Mouse (Mus musculus) layer of hippocampus, postnatal 10 days (tissue): Measurements from ENCODE around the gene Tufm. TPM values are rescaled to one million over a fixed set of nuclear protein-coding genes. Genes with fewer than 3 reads are reported as not detected.

Source experiments
- DNase-seq, 2 experiments: peaks; one replicate each; pipeline ENCODE4 v3.0.0; 2021; ENCODE audit warnings: low spot score in 2 of 2
- long read RNA-seq: library from polyadenylated mRNA; stranded (forward); transcript quantifications from one replicate; pipeline ENCODE4 v2.0.0, GENCODE M21; 2023
- total RNA-seq, 2 experiments: library from RNA; stranded (reverse); gene quantifications; 2 replicates each; pipeline ENCODE4 v1.2.3; 2021

Gene Tufm
- 100 to 1,000 TPM in 1 of 2 experiments, 10 to 100 TPM in 1; 88.2 to 106 TPM for total RNA-seq
- long read RNA-seq, transcript Tufm-201 (10 exons, 1,679 nt), result major isoform, 48 of 57 reads
- long read RNA-seq, partial matches to known transcripts, result 6 of 57 reads
- long read RNA-seq, other reads (novel, unspliced or antisense), result 3 of 57 reads

DNA sequence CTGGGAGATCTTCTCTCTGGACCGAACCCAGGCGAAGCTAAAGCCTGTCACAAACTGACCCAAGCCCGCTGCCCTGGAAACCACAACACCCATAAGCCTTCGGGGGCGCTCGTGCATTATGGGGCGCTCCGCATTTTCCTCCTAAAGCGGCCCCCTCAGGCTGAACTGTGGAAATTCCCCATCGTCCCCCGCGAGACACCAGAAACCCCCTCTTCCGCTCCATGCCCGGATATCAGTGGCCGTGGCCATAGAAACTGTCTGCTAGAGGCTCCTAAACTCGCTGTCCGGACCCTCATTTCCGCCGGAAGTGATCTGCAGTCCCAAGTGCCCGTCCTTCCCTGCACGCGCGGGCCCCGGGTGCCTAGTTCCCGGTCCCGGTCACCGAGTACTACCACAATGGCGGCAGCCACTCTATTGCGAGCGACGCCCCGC lies at the start of gene Tufm:
Tufm (plus strand) TSS at position 310 of the 432 bp plus-strand sequence.
- peak; percentile 94 to 95 for DNase-seq

DNA sequence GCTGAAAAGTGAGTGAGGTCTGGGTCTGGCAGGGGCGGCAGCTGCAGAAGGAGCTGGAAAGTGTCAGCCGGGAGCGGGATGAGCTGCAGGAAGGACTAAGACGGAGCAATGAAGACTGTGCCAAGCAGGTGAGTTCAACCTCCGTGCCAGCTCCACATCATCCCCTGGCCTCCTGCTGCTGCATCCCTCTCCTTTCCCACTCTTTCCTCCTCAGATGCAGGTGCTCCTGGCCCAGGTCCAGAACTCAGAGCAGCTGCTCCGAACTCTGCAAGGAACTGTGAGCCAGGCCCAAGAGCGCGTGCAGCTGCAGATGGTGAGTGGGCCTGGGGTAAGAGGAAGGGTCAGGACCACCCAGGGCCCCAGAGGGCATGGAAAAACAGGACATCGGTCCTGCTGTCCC lies 47.0 kb upstream of the Tufm start:
- no peak for DNase-seq

DNA sequence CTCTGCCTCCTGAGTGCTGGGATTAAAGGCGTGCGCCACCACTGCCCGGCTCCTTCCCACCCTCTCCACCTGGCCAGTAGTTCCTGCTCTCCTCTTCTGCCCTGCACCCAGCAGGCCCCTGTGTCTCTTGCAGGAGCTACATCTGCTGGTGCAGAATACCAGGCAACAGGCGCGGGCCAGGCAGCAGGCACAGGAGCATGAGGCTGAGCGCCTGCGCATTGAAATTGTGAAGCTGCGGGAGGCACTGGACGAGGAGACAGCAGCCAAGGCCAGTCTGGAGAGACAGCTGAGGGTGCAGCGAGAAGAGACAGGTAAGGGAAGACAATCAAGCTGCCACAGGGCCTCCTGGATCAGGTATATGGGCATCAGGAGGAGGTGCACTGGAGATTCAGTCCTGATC lies 43.2 kb upstream of the Tufm start:
- no peak for DNase-seq

DNA sequence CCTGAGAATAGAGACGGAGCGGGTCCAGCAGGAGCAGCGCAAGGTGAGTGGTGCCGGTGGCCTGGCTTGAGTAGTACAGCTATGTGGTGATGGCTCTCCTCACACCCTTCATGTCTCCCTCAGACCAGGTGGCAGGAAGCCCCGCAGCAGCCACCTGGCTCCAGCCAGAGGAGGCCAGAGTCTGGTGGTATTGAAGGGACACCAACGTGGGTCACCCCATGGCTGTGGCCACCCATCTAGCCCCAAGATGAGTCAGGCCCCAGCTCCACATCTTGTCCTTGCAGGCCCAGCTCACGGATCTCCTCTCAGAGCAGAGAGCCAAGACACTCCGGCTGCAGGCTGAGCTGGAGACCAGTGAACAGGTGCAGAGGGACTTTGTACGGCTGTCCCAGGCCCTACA lies 42.6 kb upstream of the Tufm start:
- no peak for DNase-seq

DNA sequence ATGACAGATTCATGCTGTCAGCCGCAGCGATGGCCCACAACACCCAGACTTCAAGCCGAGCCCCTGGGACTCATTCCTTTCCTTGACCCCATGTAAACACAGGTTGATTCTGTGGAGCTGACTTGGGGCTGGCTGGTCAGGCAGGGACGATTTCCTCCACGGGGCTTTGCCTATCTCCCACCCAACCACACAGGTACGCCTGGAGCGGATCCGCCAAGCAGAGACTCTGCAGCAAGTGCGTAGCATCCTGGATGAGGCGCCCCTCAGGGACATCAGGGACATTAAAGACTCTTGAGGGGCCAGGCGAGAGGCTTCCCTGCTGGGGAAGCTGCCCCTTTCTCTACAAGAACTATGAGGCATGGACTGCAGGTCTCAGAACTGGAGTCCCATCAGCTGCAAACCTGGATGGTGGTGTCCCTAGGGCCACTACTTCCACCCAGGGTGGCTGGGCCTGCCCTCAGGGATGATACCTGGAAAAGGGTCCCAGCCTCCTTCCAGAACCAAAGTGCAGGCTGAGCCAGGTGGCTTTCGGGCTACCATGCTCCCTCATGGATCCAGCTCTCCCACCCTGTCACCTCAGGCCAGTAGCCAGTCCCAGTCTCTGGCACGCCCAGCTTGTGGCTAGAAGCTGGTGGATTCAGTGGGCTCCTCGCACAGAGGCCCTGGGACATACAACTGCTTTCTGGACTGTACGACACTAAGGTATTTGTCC lies 41.9 kb upstream of the Tufm start:
- DNase-seq, result no peak

DNA sequence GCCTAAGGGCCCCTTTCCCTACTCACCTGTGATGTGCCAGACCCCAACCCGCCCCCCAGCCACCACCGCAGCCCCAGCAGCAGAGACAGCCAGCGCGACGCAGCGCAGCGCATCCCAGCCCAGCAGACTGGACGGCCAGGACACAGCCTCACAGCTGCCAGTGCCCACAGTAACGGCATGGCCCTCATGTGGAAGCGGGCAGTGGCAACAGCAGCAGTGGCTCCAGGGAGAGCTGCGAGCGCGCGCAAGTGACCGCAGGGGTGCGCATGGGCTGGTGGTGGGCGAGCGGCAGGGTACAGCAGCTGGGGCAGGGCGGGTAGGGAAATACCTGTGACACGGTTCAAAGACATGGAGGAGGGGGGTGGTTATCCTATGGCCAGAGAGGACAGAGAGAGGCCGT lies 40.9 kb upstream of the Tufm start:
- DNase-seq, result no peak

DNA sequence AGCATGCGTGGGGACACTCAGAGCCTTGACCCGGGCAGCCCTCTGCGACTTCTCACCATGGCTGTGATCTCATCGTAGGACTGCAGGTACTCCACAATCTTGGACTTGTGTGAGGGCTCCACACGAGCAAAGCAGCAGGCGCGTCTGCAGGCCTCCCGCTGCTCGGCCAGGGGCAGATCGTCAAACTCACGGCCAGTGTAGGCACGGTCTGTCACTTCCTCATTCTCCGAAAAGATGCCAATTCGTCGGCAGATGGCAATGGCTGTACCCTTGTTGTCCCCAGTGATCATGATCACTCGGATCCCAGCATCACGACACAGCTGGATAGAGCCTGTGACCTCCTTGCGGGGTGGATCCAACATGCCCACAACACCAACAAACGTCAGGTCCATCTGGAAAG lies 38.7 kb upstream of the Tufm start:
- no peak for DNase-seq

DNA sequence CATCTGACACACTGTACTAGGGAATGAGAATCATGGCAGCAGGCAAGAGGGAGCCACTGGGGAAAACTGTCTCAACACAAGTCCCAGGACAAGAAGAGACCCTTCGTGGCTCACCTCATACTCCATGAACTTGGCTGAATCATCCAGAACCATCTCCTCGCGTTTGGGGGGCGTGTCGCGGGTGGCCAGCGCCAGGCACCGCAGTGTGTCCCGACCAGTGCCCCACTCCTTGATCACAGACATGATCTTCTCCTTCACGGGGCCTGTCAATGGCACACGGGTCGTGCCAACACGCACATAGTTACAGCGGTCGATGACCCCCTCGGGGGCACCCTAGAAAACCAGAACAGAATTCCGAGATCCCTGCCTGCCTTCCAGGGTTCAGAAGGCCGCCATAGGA lies 37.2 kb upstream of the Tufm start:
- no peak for DNase-seq

DNA sequence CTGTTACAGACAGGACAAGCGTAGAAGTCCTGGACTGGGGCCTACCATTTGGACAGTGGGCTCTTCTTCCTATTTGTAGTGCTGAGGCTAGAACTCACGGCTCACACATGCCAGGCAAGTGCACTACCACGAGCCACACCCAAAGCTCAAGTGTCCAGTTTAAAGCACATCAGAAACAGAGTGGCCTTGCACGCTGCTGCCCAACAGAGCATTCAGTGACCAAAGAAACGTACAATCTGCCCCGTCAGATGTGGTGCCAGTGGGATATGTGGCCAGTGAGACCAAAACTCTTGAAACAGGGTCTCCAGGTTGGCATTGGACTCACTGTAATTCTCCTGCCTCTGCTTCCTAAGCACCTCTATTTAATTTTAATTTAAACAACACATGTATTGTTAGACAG lies 36.5 kb upstream of the Tufm start:
- DNase-seq, result no peak

DNA sequence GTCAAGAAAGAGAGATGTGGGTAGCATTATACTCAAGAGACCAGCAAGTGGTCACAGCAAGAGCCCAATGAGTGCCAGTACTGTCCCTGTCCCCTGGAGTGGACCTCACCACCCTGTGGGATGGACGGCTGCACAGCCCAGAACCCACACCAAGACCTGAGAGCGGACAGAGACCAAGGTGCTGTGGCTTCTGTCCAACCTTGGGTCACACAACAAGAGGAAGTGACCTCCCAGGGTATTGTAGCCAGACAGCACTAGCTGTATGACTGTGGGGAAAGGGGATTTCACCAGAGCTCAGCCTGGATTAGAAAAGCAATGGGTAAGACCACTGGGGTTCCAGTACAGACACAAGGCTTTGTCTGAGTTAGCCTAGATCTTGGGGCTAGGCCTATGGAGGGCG lies 34.9 kb upstream of the Tufm start:
- no peak for DNase-seq

DNA sequence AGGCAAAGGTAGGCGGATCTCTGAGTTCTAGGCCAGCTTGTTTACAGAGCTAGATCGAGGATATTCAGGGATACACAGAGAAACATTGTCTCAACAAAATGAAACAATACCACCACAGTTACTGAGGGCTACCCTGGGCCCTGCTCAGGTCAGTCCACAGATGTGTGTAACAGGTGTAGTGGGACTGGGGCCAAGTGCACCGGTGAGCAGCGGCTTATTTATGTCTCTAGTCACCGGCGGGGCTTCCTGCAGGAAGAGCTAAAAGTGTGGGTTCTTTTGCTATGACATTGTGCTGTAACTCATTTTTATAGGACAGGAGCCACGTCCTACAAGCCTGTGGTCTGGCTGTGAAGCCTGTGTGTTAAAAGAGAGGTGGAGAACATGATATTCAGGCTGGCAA lies 33.3 kb upstream of the Tufm start:
- no peak for DNase-seq

DNA sequence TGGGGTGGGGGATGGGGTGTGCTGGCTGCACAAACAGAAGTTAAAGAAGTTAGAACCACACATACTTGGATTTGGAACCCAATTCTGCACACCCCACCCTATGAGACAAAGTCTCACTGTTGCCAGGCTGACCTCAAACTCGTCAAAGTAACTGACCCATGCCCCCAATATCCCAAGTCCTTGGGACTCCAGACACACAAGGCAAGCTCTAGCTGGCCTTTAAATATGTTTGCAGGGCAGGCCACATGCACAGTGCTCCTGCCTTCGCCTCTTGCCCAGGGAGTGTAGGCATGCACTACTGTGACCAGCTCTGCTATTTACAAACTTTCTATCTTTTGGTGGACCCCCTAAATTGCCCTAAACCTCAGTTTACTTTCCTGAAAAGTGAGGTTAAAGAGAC lies 31.9 kb upstream of the Tufm start:
- DNase-seq, result no peak

DNA sequence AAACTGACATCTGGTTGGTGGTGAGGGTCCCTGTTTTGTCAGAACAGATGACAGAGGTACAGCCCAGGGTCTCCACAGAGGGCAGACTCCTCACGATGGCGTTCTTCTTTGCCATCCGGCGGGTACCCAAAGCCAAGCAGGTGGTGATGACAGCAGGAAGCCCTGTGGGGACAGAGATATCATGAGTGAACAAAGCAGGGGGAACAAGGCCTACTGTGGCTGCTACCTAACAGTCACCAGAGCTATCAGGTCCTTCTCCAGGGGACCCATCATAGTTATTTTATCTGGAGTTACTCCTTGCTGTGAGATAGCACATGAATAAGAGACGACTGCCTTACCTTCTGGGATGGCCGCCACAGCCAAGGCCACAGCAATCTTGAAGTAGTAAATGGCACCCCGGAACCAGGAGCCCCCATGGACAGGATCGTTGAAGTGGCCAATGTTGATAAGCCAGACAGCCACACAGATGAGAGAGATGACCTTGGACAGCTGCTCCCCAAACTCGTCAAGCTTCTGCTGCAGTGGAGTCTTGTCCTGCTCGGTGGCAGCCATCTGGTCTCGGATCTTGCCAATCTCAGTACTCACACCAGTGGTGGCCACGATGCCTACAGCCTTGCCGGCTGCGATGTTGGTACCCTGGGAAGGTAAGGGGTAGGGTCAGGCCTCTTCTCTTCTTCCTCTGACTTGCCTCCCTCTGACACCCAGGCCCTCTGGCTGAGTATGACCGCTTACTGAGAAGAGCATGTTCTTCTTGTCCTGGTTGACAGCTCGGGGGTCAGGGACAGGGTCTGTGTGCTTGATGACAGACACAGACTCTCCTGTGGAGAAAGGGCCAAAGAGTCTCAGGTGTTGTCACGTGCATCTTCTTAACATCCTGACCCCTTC lies 30.5 kb upstream of the Tufm start:
- DNase-seq, result no peak

DNA sequence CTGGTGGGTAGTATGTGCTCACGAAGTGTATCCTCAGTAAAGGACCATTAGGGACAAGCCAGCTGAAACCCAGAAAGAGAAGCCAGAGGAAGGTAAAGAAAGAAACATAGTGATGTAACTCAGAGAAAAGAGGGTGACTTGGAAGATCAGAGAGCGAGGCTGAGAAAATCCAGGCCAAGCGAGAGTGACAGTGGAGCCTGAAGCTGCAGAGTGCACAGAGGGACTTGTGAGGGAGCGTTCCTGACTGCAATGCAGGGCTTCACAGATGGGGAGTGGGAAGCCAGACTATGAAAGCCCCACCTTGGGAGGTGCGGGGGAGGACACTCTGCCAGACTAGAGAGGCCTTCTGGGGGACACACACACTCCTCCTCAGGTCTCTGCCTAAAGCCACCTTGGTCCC lies 28.9 kb upstream of the Tufm start:
- no peak for DNase-seq

DNA sequence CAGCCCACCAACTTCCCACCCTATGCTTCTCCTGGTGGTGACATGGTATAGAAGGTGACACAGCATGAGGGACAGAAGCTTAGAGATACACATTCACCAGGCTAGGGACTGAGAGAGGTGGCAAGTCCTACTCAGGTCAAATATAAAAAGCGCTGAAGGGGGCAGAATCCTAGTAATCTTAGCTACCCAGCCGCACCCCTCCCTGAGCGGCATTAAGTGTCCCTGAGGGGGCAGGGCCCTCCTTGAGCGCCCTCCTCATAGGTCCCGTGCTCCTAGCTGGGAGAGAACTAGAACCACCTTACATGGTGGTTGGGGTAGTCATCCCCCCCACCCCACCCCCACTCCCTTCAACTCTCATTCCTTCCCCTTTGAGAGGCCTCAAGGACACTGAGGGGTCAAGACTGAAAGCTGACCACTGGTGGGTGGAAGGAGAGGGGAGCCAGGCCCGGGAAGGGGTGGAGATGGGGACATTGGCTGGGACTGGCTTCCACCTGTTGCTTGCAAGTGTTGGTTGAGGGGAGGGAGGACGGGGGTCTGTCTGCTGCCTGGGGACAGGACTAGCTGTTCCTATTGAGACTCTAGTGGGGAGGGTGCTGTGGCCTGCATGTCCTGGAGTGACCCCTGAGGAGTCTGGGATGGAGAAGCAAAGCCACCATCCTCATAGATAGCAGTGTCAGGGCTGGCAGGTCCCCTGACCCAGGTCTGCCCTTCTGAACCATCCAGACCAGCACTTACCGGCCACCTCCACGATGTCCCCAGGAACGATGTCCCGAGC lies 28.1 kb upstream of the Tufm start:
- no peak for DNase-seq

DNA sequence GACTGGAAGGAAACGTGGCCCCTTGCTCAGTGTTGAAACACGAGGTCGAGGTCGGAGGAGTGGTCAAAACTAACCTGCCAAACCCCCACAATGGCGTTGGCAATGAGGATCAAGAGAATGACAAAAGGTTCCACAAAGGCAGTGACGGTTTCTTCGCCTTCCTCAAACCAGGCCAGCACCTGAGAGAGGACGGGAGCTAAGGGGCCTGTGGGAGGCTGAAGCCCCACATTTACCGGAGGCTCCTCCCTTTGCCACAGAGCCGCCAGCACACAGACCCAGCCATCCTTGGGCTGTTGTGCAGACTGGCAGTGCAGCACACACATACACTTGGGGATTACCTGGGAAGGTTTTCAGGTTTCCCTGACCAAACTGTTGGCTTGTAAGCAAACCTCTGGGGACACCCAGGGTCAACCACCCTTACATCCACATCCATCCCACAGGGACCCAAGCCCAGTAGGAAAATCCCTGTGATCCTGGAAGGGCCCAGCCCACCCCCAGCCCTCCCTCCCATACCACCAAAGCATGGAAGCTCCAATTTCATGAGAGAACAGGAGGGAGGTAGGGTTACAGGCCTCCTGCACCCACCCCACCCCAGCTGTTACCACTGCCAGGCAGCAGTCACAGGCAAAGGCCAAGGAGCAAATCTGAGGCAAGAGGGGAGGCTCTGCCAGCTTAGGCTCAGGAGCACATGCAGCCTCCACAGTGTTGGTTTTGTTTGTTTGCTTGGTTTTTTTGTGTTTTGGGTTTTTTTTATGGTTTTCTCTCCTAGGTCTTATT lies 26.4 kb upstream of the Tufm start:
- DNase-seq, result no peak

DNA sequence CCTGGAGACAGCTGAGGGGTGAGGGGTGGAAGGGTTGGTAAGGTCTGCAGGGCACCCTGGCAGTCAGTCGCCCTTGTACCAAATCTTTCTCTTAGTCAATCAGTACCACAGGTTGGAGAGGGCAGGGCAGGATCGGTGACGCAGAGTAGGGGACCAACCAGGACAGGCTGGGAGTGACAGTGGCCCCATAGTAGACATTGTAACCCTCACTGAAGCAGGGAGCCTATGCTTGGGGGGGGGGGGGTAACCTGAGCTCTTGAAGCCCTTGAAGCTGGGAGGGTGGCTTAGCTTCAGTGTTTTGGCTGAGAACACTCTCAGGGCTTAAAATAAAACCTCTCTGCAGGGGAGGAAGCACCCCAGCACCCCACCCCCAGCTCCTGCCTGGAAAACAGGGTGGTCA lies 25.5 kb upstream of the Tufm start:
- no peak for DNase-seq

DNA sequence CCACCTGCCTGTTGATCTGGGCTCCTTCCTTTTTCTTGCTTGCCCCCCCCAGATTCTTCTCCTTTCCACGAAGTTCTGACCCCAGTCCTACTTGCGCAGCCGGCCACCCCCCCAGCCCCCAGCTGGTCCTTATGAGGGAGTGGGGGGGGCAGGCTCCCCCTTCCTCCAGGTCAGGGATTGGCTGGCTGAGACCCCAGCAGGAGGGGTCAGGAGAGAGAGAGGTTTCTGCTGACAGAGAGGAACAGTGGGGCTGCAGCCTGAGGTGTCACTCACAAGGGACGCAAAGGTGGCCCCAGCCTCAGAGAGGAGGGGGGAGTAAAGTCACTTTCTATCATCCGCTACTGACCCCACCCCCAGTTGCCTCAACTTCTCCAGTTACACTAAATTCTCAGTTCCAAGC lies 24.2 kb upstream of the Tufm start, which contains the start of gene Atp2a1:
Atp2a1 (minus strand) TSS at position 105 of the 400 bp plus-strand sequence.
- no peak for DNase-seq

DNA sequence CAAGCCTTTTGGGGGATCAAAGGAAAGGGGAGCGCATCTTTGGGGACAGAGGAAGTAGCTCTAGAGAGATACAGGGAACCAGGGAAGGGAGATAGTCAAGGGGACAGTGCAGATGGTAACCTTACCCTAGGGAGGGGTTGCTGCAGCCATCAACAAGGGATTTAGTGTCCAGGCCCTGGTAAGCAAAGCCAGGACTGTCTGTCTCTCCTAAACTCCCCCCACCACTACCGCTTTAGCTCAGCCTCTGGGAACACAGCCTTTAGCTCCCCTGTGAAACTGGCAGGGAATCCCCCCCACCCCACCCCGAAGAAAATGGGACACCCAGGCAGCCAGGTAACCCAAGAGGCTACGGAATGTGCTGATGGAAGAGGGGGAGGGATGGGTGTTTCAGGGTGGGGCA lies 23.6 kb upstream of the Tufm start:
- DNase-seq, result no peak

DNA sequence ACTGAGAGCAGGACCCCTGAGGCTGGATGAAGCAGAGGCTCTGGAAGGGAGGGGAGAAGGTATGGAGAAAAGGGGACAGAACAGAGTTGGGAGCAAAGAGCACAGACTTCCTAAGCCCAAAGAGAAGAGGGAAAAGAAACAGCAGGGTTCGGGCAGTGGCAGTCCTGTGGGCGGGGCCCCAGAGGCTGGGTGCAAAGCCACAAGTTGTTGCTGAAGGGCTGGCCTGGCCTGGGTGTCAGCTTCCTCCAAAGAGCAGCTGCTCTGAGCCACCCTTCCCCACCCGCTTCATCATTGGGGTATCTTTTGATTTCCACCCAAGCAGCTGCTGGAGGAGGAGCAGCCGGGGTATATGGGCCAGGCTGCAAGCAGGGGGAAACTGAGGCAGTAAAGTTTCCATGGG lies 23.0 kb upstream of the Tufm start:
- no peak for DNase-seq

DNA sequence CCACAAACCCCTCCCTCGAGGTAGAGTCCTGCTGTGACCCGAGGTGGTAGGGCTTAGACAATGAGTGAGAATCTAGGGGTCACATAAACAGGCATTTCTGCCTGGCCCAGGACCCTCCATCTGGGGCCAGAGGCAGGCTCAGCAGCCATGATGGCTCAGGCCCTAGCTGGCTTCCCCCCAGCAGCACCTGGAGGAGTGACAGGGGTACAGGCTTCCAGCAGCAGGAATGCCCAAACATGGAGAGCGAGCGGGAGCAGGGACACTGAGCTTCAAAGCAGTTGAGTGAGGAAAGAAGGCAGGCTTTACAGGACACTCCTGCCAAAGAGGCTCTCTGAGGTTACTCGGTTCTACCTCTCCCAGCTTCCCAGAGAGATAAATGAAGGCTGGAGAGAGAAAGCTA lies 22.3 kb upstream of the Tufm start:
- no peak for DNase-seq
